Mouse (Mus musculus) liver, embryonic 14.5 days (tissue): Measurements from ENCODE around the gene Gpc6. TPM values are rescaled to one million over a fixed set of nuclear protein-coding genes. Genes with fewer than 3 reads are reported as not detected.

Experiments
- ATAC-seq: fragments of 200-750 bp; cut with Nextera tagmentation; 2 replicates; pipeline ENCODE4 v1.8.0; 2017; ENCODE audit warnings: moderate number of reproducible peaks, mild to moderate bottlenecking, moderate library complexity; ENCODE audit not compliant: insufficient read depth
- DNase-seq, 3 experiments: peaks; one replicate each; pipeline ENCODE4 v3.0.0-alpha.2; 2012 to 2013; ENCODE audit warnings: low read depth in 3 of 3, low spot score in 3 of 3
- H3K27ac ChIP-seq: fragments of 300-500 bp; sonication (generic); 2 replicates; pipeline ENCODE4 v1.5.1; 2014; ENCODE audit warnings: moderate library complexity, mild to moderate bottlenecking, control low read depth, inconsistent platforms
- H3K27me3 ChIP-seq: fragments of 300-500 bp; sonication (generic); 2 replicates; pipeline ENCODE4 v1.6.1; 2014; ENCODE audit warnings: mild to moderate bottlenecking, low read length, moderate library complexity; ENCODE audit not compliant: control insufficient read depth, insufficient read depth
- H3K36me3 ChIP-seq: fragments of 300-500 bp; sonication (generic); replicated peaks from 2 replicates; pipeline ENCODE4 v1.6.1; 2014; ENCODE audit warnings: low read depth; ENCODE audit not compliant: control insufficient read depth, insufficient read depth
- H3K4me1 ChIP-seq, 2 experiments: fragments of 200-500 bp in 1 of 2; fragments of 300-500 bp in 1 of 2; sonication (generic) in 1 of 2; replicated peaks; 2 replicates each; pipeline ENCODE4 v1.6.1; 2012 to 2014; ENCODE audit warnings: antibody characterized with exemption in 1 of 2, inconsistent platforms in 1 of 2, low read length in 1 of 2; ENCODE audit not compliant: control insufficient read depth in 2 of 2, insufficient read depth in 2 of 2
- H3K4me2 ChIP-seq: fragments of 300-500 bp; sonication (generic); 2 replicates; pipeline ENCODE4 v1.6.1; 2014; ENCODE audit warnings: low read depth, mild to moderate bottlenecking, control low read depth, moderate library complexity
- H3K4me3 ChIP-seq, 2 experiments: fragments of 200-500 bp in 1 of 2; fragments of 300-500 bp in 1 of 2; sonication (generic) in 1 of 2; 2 replicates each; pipeline ENCODE4 v1.5.1; 2012 to 2014; ENCODE audit warnings: low read depth in 2 of 2, low read length in 2 of 2, mild to moderate bottlenecking in 2 of 2, control low read depth in 1 of 2, inconsistent platforms in 1 of 2, moderate library complexity in 1 of 2; ENCODE audit not compliant: insufficient read depth in 1 of 2
- H3K9ac ChIP-seq: fragments of 300-500 bp; sonication (generic); replicated peaks from 2 replicates; pipeline ENCODE4 v1.6.1; 2014; ENCODE audit warnings: mild to moderate bottlenecking, control low read depth, moderate library complexity
- H3K9me3 ChIP-seq: fragments of 300-500 bp; sonication (generic); 2 replicates; pipeline ENCODE4 v1.6.1; 2016; ENCODE audit warnings: low read length, mixed read lengths; ENCODE audit not compliant: control insufficient read depth
- CTCF ChIP-seq: IDR thresholded peaks from 2 replicates; pipeline ENCODE4 v1.5.1; 2016; ENCODE audit warnings: antibody characterized with exemption, low read depth, control low read depth
- EP300 ChIP-seq: IDR thresholded peaks from 2 replicates; pipeline ENCODE4 v1.6.1; 2016; ENCODE audit warnings: antibody characterized with exemption, low read depth
- WGBS: fragments of 180-500 bp; shearing (Covaris S2); extraction: QIAGEN DNeasy Blood & Tissue Kit; methylation state at CpG from one replicate; pipeline ENCODE4 v1.1.7; 2014; ENCODE audit not compliant: insufficient replicate concordance; 5-methylcytosine and 5-hydroxymethylcytosine counted together
- polyA plus RNA-seq, 2 experiments: library from polyadenylated mRNA; depleted of rRNA in 1 of 2; stranded (reverse) in 1 of 2; unstranded in 1 of 2; fragments of >200 nt; fragmentation: Nextera tagmentation in 1 of 2; extraction: Ambion mirVana in 1 of 2; gene quantifications; 2 replicates each; pipeline versions ENCODE4 v1.2.1 to v1.2.3; 2012 to 2014

The Gpc6 gene
- polyA plus RNA-seq, 2 experiments: 0.97 to 2.3 TPM

DNA sequence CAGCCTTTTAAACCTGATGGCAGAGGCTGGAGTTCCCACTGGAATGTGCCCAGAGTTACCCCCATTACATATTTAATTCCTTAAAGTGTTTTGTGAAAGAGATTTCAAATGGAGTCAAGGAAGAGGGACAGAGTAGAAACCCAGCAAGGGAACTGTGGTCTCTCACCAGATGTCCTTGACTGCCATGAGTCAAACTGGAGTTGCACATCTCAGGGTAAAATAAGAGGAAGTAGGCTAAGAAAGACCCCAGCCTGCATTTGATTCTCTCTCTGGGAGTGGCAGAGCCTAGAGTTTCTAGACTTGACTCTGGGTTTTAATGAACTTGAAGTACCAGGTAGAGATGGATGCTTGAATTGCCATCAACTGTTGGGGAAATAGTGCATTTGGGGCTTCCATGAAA, 946.2 kb downstream of the Gpc6 start:
- H3K4me2 ChIP-seq: no peak overlapping the region
- DNase-seq (no peak), ATAC-seq (no peak)
- no peak overlapping the region for H3K9ac ChIP-seq
- no peaks in the 10 kb centered on the region; the same call in 1 of the 2 replicates for H3K9me3 ChIP-seq
- H3K4me3 ChIP-seq: no peak overlapping the region
- no peaks in the 10 kb centered on the region for H3K4me1 ChIP-seq
- no peak overlapping the region for H3K27ac ChIP-seq
- H3K27me3 ChIP-seq: no peaks in the 10 kb centered on the region
- H3K36me3 ChIP-seq: no peaks in the 10 kb centered on the region
- TF ChIP-seq CTCF (no peak), EP300 (no peak)

DNA sequence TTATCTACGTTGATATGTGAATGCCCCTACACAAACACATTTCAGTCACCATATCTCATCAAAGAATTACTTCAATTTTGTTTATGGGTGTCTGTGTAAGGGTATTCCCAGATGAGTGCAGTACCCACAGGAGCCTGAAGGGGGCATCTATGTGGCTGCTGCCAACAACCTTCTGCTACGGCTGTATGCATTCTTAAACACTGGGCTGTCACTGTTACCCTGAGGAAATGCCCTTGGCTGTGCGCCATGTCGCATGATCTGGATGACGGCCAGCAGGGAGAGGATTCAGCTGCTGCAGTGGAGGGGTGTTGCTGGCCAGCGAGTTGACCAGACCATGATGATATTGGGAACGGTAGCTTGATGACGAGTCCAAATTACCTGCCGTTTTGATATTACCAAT, 954.2 kb downstream of the Gpc6 start:
- WGBS: 77% methylated on average over 9 of the region's 9 CpGs
- H3K4me3 ChIP-seq: no peak overlapping the region
- no peaks in the 10 kb centered on the region for H3K36me3 ChIP-seq
- TF ChIP-seq EP300 (no peak), CTCF (peak; percentile 28; the same call in 1 of the 2 replicates)
- no peak for DNase-seq
- no peak overlapping the region for H3K4me2 ChIP-seq
- no peaks in the 10 kb centered on the region for H3K27me3 ChIP-seq
- H3K4me1 ChIP-seq: no peaks in the 10 kb centered on the region
- no peaks in the 10 kb centered on the region; the same call in 1 of the 2 replicates for H3K9me3 ChIP-seq
- ATAC-seq: no peak
- H3K27ac ChIP-seq: no peak overlapping the region
- H3K9ac ChIP-seq: no peak overlapping the region

DNA sequence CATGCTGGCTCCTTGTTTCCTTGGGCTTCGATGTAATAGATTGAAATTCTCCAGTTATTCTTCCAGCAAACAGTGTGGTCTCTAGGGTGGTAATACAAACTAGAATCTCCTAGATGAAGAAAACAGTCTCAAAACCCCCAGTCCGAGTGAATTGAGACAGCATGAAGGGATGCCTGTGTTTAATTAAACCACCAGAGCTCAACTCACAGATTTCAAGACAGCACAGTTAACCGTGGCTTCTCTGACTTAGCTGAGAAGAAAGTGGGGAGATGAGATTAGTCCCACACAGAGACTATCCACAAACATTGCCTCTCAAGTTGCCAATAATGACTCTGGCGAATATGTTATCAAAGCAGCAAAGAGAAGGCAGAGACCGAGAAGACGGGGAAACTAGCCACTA, 956.0 kb downstream of the Gpc6 start:
- ATAC-seq (no peak), DNase-seq (no peak)
- no peak overlapping the region for H3K9ac ChIP-seq
- TF ChIP-seq EP300 (no peak), CTCF (no peak)
- H3K9me3 ChIP-seq: no peaks in the 10 kb centered on the region; the same call in 1 of the 2 replicates
- H3K27me3 ChIP-seq: no peaks in the 10 kb centered on the region
- H3K4me3 ChIP-seq: no peak overlapping the region
- WGBS: 63% methylated on average over 6 of the region's 6 CpGs
- no peak overlapping the region for H3K27ac ChIP-seq
- H3K36me3 ChIP-seq: no peaks in the 10 kb centered on the region
- no peaks in the 10 kb centered on the region for H3K4me1 ChIP-seq
- no peak overlapping the region for H3K4me2 ChIP-seq

DNA sequence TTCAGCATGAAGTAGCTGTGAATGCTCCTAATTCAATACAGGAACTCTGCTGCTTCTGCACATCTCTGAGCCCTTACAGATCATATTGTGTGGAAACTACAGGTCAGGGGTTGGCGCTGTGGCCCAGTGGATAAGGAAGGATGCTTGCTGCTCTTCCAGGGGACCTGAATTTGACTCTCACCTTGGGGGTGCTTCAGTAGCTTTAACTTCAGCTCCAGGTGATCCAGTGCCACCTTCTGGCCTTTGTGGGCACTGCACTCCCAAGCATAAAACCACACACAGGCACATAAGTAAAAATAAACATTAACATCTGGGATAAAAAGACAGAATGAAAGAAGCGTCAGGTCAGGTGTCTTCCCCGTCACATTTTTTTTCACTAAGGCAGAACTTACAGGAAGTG, 957.1 kb downstream of the Gpc6 start:
- 47% methylated on average over 3 of the region's 3 CpGs for WGBS
- Histone ChIP-seq H3K27me3 (no peaks in the 10 kb centered on the region), H3K27ac (no peak overlapping the region), H3K4me3 (no peak overlapping the region), H3K9me3 (no peaks in the 10 kb centered on the region; the same call in 1 of the 2 replicates), H3K9ac (no peak overlapping the region), H3K4me2 (no peak overlapping the region), H3K4me1 (no peaks in the 10 kb centered on the region), H3K36me3 (no peaks in the 10 kb centered on the region)
- TF ChIP-seq EP300 (no peak), CTCF (peak; percentile 67)
- ATAC-seq (no peak), DNase-seq (no peak)

DNA sequence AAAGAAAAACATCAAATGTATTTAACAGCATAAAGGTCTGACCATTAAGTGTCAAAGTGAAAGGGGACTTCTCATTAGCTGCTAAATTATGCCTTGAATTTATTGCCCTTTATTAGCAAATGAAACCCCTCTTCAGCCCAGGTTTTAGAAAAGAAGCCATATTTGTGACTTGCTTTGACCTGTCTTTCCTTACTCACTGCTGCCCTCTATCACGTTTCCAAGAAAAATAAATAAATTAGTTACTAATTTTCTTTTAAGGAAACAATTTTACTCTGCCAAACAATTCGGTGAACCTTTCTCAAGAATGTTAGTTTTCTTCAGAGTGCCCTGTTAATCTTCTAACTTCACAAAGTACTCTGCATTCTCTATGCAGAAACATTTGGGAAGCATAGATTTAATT, 964.5 kb downstream of the Gpc6 start:
- H3K9me3 ChIP-seq: no peaks in the 10 kb centered on the region
- H3K27me3 ChIP-seq: no peaks in the 10 kb centered on the region
- no peak overlapping the region for H3K27ac ChIP-seq
- 38% methylated on average over 2 of the region's 2 CpGs for WGBS
- no peaks in the 10 kb centered on the region for H3K4me1 ChIP-seq
- no peaks in the 10 kb centered on the region for H3K36me3 ChIP-seq
- H3K9ac ChIP-seq: no peak overlapping the region
- DNase-seq (no peak), ATAC-seq (no peak)
- no peak overlapping the region for H3K4me3 ChIP-seq
- TF ChIP-seq CTCF (no peak), EP300 (no peak)
- H3K4me2 ChIP-seq: no peak overlapping the region
